Mouse (Mus musculus) kidney, adult 2 months (tissue): Measurements from ENCODE around the gene Exosc1.

ENCODE experiments used
- CTCF ChIP-seq: fragments of 200-500 bp; conservative IDR thresholded peaks from 2 replicates; pipeline ENCODE4 v1.5.1; 2011; ENCODE audit warnings: low read depth, mild to moderate bottlenecking, control low read depth, low read length, moderate library complexity, mixed read lengths; ENCODE audit not compliant: insufficient read depth, insufficient read length
- POLR2A ChIP-seq: fragments of 200-500 bp; IDR thresholded peaks from one replicate; pipeline ENCODE4 v1.6.1; 2011; ENCODE audit warnings: low read depth, low read length, control low read depth

- TF ChIP-seq CTCF = no peak
- no peak for TF ChIP-seq POLR2A
Observed at GRCm38 (mm10) chr19:41916853-41917252, 16.4 kb downstream of the Exosc1 start.
